Mouse (Mus musculus): ENCODE measurements around the gene St6gal1. TPM values are rescaled to one million over a fixed set of nuclear protein-coding genes. Genes with fewer than 3 reads are reported as not detected.

St6gal1 gene
- polyA plus RNA-seq, 1 experiment from 2014 or later, result 15.1 TPM

DNA sequence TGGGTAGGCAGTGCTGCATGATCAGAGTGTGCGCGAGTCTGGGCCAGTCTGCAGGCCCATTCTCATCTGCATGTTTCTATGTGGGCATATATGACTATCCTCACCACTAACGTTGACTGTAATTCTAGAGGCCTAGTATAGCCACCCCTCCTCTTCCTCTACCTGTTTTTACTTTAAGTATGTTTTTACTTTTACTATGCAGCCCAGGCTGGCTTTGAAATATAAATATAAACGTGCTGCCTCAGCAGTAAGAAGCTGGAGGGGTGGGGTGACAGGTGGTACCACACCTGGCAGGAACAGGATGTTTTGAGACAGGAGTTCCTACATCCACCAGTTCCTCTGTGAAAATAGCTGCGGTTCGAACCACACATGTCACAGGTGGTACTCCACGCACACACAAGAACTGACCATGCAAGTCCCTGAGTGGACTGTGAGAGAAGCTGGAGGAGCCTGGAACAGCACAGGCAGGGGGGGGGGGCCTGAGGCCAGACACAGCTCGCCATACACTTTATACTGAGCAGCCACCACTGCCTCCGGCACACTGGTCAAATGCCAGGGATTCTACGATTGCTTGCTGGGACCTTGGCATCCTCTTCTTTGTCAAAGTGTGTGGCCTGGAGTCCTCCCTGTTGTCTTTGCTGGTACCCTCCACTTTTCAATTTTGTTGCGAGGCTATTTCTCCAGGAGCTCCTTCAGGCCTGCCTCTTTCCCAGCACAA, 62.0 kb downstream of the St6gal1 start:
- 79% methylated on average over 11 of the region's 11 CpGs for WGBS
- Histone ChIP-seq H3K9ac (ENCODE audit: low read depth, low read length) (no peak overlapping the region), H3K4me3 (ENCODE audit: low read length) (no peak overlapping the region), H3K27me3 (replicated peaks; ENCODE audit: control insufficient read depth, insufficient read depth, low read length) (no peaks in the 10 kb centered on the region), H3K27ac (ENCODE audit: low read length) (no peak overlapping the region), H3K4me1 (ENCODE audit: control insufficient read depth, insufficient read depth, low read length) (peaks cover 2% of the 10 kb centered on the region; the same call in 1 of the 2 replicates), H3K9me3 (ENCODE audit: control insufficient read depth, low read length) (no peaks in the 10 kb centered on the region), H3K4me2 (ENCODE audit: low read depth, low read length) (no peak overlapping the region), H3K36me3 (ENCODE audit: control insufficient read depth, insufficient read depth, low read length) (no peaks in the 10 kb centered on the region)
- ATAC-seq, result no peak

DNA sequence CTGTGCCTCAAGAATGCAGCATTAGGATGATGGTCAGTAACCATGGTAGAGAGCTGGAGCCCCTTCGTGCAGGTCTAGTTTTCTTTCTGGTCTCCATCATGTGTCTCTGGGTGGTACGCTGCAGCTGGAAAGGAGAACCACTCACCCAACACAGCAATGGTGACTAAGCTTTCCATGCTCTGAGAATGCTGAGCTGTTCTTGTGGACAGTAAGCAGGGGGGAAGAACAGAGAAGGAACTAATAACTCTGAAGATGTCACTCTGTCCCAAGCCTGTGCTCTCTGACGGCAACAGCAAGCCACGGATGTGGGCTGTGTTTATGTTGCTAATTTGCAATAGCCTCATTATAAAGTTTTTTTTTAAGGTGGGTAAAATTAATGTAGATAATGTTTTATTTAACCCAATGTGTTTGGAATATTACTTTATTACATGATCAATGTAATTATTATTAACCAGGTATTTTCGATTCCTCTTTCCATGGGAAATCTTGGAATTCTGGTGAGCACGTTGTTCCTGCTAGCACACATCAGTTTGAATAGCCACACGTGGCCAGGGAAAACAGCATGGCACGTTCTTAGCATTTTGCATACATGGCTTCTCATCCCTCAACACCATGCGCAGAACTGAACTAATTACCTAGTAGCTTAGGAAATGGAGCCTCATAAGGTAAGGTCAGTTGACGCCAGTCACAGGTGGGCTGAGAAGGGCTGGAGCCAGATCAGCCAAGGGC, 62.9 kb downstream of the St6gal1 start:
- ATAC-seq, result no peak
- H3K9me3 ChIP-seq (ENCODE audit: control insufficient read depth, low read length), result no peaks in the 10 kb centered on the region
- H3K9ac ChIP-seq (ENCODE audit: low read depth, low read length), result no peak overlapping the region
- no peaks in the 10 kb centered on the region for H3K36me3 ChIP-seq (ENCODE audit: control insufficient read depth, insufficient read depth, low read length)
- H3K27me3 ChIP-seq (replicated peaks; ENCODE audit: control insufficient read depth, insufficient read depth, low read length), result no peaks in the 10 kb centered on the region
- 88% methylated on average over 10 of the region's 10 CpGs for WGBS
- H3K27ac ChIP-seq (ENCODE audit: low read length), result no peak overlapping the region
- H3K4me3 ChIP-seq (ENCODE audit: low read length), result no peak overlapping the region
- no peak overlapping the region for H3K4me2 ChIP-seq (ENCODE audit: low read depth, low read length)
- H3K4me1 ChIP-seq (ENCODE audit: control insufficient read depth, insufficient read depth, low read length), result peaks cover 3% of the 10 kb centered on the region; the same call in 1 of the 2 replicates

DNA sequence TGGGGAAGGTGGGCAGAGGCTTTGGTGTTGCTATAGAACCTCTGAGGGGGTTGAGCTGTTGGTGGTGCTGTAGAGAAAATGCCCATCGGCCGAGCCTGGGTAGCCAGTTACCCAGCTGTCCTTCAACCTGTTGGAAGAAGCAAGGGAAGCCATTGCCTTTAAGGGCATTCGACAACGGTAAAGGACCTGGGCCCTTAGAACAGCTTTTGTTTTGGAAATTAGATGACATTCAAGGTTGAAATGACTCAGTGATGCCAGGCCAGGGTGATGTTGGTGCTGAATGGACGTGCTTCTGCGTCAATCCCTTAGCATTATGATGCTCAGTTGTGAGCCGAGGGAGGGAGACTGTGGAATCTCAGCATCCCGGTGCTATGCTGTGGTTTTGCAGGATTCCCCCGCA, 63.6 kb downstream of the St6gal1 start:
- Histone ChIP-seq H3K4me2 (ENCODE audit: low read depth, low read length) (no peak overlapping the region), H3K9ac (ENCODE audit: low read depth, low read length) (no peak overlapping the region), H3K4me1 (ENCODE audit: control insufficient read depth, insufficient read depth, low read length) (peaks cover 3% of the 10 kb centered on the region; the same call in 1 of the 2 replicates), H3K36me3 (ENCODE audit: control insufficient read depth, insufficient read depth, low read length) (no peaks in the 10 kb centered on the region), H3K4me3 (ENCODE audit: low read length) (no peak overlapping the region), H3K27me3 (replicated peaks; ENCODE audit: control insufficient read depth, insufficient read depth, low read length) (no peaks in the 10 kb centered on the region), H3K9me3 (ENCODE audit: control insufficient read depth, low read length) (no peaks in the 10 kb centered on the region), H3K27ac (ENCODE audit: low read length) (no peak overlapping the region)
- 93% methylated on average over 9 of the region's 9 CpGs for WGBS
- ATAC-seq, result no peak

DNA sequence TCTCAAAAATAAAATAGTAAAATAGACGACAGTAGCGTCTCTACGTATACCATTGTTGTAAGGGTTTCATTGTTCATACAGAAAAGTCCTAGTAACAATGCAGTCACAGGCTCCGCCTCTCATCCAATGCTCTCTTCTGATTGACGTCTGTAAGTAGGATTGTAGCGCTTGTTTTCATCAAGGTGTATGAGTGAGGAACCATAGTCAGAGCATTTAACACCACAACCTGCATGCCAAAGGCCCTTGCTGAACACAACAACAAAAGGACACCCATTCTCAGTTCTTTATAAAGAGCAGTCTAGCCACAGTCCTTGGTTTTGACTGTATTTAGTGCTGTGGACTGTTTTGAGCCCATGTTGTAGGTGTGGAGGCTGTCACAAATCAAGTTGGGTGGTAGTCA, 64.9 kb downstream of the St6gal1 start:
- Histone ChIP-seq H3K4me1 (ENCODE audit: control insufficient read depth, insufficient read depth, low read length) (peaks cover 3% of the 10 kb centered on the region; the same call in 1 of the 2 replicates), H3K9ac (ENCODE audit: low read depth, low read length) (no peak overlapping the region), H3K4me2 (ENCODE audit: low read depth, low read length) (no peak overlapping the region), H3K4me3 (ENCODE audit: low read length) (no peak overlapping the region), H3K36me3 (ENCODE audit: control insufficient read depth, insufficient read depth, low read length) (no peaks in the 10 kb centered on the region), H3K27me3 (replicated peaks; ENCODE audit: control insufficient read depth, insufficient read depth, low read length) (no peaks in the 10 kb centered on the region), H3K27ac (ENCODE audit: low read length) (no peak overlapping the region), H3K9me3 (ENCODE audit: control insufficient read depth, low read length) (no peaks in the 10 kb centered on the region)
- WGBS, result 95% methylated on average over 6 of the region's 6 CpGs
- no peak for ATAC-seq

DNA sequence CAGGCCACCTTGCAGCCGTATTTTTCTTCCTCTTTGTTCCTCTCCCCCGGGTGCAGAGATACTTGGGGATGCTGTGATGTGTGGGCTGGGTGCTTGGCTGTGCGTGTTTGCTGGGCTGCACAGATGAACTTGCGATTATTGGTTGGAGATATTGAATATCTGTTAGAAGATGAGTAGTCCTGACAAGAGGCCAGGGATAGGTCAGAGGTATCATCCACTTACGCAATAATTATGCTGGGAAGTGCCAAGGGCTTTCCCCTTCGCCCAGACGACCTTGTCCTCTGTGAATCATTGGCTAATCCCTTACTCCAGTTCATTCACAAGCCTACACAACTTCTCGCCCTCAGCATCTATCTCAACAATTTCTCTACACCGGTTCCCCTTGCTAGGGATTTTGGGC, 65.6 kb downstream of the St6gal1 start:
- 78% methylated on average over 9 of the region's 9 CpGs for whole genome bisulfite sequencing
- H3K36me3 ChIP-seq (ENCODE audit: control insufficient read depth, insufficient read depth, low read length), result no peaks in the 10 kb centered on the region
- no peak for ATAC-seq

DNA sequence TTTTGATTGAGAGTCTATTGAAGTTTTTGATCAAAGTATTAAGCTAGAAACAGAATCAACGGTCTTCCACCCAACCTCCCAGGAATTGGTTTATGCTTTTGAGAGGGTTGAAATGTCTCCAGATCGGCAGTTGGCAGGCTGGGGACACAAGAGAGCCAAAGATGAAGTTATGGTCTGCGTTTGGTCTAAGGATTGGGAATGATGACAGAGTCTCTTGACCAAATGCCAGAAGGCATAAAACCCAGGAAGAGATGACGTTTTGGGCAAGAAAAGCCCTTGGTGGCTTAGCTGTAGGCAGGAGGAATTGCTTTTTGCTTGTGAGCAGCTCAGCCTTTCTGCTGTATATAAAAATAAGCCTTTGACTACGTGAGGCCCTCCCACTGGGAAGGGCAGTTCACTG, 67.0 kb downstream of the St6gal1 start:
- 62% methylated on average over 5 of the region's 5 CpGs for WGBS
- peaks cover 3% of the 10 kb centered on the region; the same call in 1 of the 2 replicates for H3K4me1 ChIP-seq (ENCODE audit: control insufficient read depth, insufficient read depth, low read length)
- no peak for ATAC-seq
- no peak overlapping the region for H3K4me2 ChIP-seq (ENCODE audit: low read depth, low read length)
- no peak overlapping the region for H3K4me3 ChIP-seq (ENCODE audit: low read length)
- no peak overlapping the region for H3K27ac ChIP-seq (ENCODE audit: low read length)
- H3K27me3 ChIP-seq (replicated peaks; ENCODE audit: control insufficient read depth, insufficient read depth, low read length), result no peaks in the 10 kb centered on the region
- H3K36me3 ChIP-seq (ENCODE audit: control insufficient read depth, insufficient read depth, low read length), result no peaks in the 10 kb centered on the region
- no peaks in the 10 kb centered on the region for H3K9me3 ChIP-seq (ENCODE audit: control insufficient read depth, low read length)
- H3K9ac ChIP-seq (ENCODE audit: low read depth, low read length), result no peak overlapping the region

More for the DNA sequence above, 65.6 kb downstream of the St6gal1 start:
- no peak overlapping the region for H3K9ac ChIP-seq (ENCODE audit: low read depth, low read length)
- no peak overlapping the region for H3K4me2 ChIP-seq (ENCODE audit: low read depth, low read length)
- H3K4me1 ChIP-seq (ENCODE audit: control insufficient read depth, insufficient read depth, low read length), result peaks cover 3% of the 10 kb centered on the region; the same call in 1 of the 2 replicates
- H3K9me3 ChIP-seq (ENCODE audit: control insufficient read depth, low read length), result no peaks in the 10 kb centered on the region
- no peak overlapping the region for H3K4me3 ChIP-seq (ENCODE audit: low read length)
- no peak overlapping the region for H3K27ac ChIP-seq (ENCODE audit: low read length)
- H3K27me3 ChIP-seq (replicated peaks; ENCODE audit: control insufficient read depth, insufficient read depth, low read length), result no peaks in the 10 kb centered on the region

DNA sequence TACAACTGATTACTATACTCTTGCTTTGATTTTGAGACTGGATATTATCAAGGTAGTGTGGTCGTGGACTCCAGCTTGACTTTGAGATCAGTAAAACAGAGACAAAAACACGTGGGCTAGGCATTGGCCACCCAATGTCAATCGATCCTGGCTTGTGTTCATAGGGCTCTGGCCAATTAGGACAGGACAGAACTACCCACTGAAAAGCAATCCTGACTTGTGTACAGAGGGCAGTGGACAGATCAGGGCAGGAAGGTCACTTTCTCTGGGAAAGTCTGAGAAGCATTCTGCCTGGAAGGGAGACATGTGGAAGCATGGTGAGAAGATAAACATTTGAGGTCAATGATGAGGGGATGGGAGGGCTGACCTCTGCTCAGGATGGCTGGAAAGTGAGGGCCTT, 69.7 kb downstream of the St6gal1 start:
- 62% methylated on average over 3 of the region's 3 CpGs for WGBS
- Histone ChIP-seq H3K9ac (ENCODE audit: low read depth, low read length) (no peak overlapping the region), H3K27me3 (replicated peaks; ENCODE audit: control insufficient read depth, insufficient read depth, low read length) (no peaks in the 10 kb centered on the region)

DNA sequence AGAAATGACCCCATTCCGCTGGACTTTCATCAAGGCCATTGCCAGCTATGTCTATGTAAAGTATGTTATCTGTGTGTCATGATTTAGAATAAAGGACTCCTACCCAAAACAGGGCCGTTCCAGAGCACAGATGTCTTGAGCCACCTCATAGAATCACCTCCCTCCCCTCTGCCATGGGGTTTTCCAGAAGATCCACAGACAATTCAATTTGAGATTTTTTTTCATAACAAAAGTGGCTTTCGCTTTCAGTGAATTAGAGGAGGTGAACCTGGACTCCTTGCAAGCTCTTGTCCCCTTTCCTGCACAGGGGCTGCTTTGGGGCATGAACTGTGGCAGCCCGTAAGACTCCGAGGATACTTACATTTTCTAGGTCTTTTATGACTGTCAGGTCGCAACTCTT, 70.2 kb downstream of the St6gal1 start:
- no peak for ATAC-seq
- no peak overlapping the region for H3K27ac ChIP-seq (ENCODE audit: low read length)
- no peaks in the 10 kb centered on the region for H3K9me3 ChIP-seq (ENCODE audit: control insufficient read depth, low read length)
- no peaks in the 10 kb centered on the region for H3K36me3 ChIP-seq (ENCODE audit: control insufficient read depth, insufficient read depth, low read length)
- no peak overlapping the region for H3K4me2 ChIP-seq (ENCODE audit: low read depth, low read length)
- H3K4me1 ChIP-seq (ENCODE audit: control insufficient read depth, insufficient read depth, low read length), result peaks cover 3% of the 10 kb centered on the region; the same call in 1 of the 2 replicates
- H3K9ac ChIP-seq (ENCODE audit: low read depth, low read length), result no peak overlapping the region
- 89% methylated on average over 6 of the region's 6 CpGs for WGBS
- H3K4me3 ChIP-seq (ENCODE audit: low read length), result no peak overlapping the region
- H3K27me3 ChIP-seq (replicated peaks; ENCODE audit: control insufficient read depth, insufficient read depth, low read length), result no peaks in the 10 kb centered on the region

More for the DNA sequence above, 69.7 kb downstream of the St6gal1 start:
- Histone ChIP-seq H3K4me2 (ENCODE audit: low read depth, low read length) (no peak overlapping the region), H3K4me3 (ENCODE audit: low read length) (no peak overlapping the region), H3K27ac (ENCODE audit: low read length) (no peak overlapping the region), H3K36me3 (ENCODE audit: control insufficient read depth, insufficient read depth, low read length) (no peaks in the 10 kb centered on the region), H3K9me3 (ENCODE audit: control insufficient read depth, low read length) (no peaks in the 10 kb centered on the region), H3K4me1 (ENCODE audit: control insufficient read depth, insufficient read depth, low read length) (peaks cover 3% of the 10 kb centered on the region; the same call in 1 of the 2 replicates)
- ATAC-seq, result no peak

DNA sequence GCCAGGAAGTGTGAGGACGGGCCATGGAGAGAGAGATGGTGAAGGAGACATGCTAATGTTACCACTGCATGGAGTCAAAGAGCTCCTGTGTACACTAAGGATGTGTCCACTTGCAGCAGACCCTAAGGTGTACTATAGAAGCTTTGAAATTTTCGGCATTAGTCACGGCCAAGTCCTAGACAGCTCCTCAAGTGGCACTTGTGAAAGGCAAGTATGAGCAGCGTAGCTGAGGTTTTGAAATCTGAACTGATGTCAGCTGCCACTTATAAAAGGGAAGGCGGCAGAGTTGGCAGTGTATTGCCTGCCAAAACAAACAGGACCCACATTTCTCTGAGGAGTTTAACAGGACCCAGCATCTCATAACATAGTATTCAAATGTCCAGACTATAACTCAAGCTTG, 71.2 kb downstream of the St6gal1 start:
- WGBS, result 88% methylated on average over 5 of the region's 5 CpGs

More for the DNA sequence above, 71.2 kb downstream of the St6gal1 start:
- H3K9me3 ChIP-seq (ENCODE audit: control insufficient read depth, low read length), result no peaks in the 10 kb centered on the region
- ATAC-seq, result no peak
- H3K27me3 ChIP-seq (replicated peaks; ENCODE audit: control insufficient read depth, insufficient read depth, low read length), result no peaks in the 10 kb centered on the region
- no peak overlapping the region for H3K4me2 ChIP-seq (ENCODE audit: low read depth, low read length)
- no peaks in the 10 kb centered on the region for H3K36me3 ChIP-seq (ENCODE audit: control insufficient read depth, insufficient read depth, low read length)
- no peak overlapping the region for H3K4me3 ChIP-seq (ENCODE audit: low read length)
- no peak overlapping the region for H3K27ac ChIP-seq (ENCODE audit: low read length)
- peaks cover 3% of the 10 kb centered on the region; the same call in 1 of the 2 replicates for H3K4me1 ChIP-seq (ENCODE audit: control insufficient read depth, insufficient read depth, low read length)
- H3K9ac ChIP-seq (ENCODE audit: low read depth, low read length), result no peak overlapping the region

Data from intestine, embryonic 16.5 days (tissue).